Mouse (Mus musculus): ENCODE results near the gene Hydin. TPM values are rescaled to one million over a fixed set of nuclear protein-coding genes. Genes with fewer than 3 reads are reported as not detected.
"Not testable (repeated sequence)": the region's sequence is repeated elsewhere in the genome, so short reads cannot be mapped to it uniquely, and the experiment has no call there.

The Hydin gene
- polyA plus RNA-seq, 1 experiment, result not detected

- Histone ChIP-seq H3K9me3 (0 out of 2 replicates have a peak, but pooled peaks cover 9% of the 10 kb centered on the region), H3K36me3 (replicated peaks; ENCODE audit: low read length) (no peaks in the 10 kb centered on the region), H3K27me3 (replicated peaks) (no peaks in the 10 kb centered on the region), H3K4me1 (no peaks in the 10 kb centered on the region), H3K4me3 (replicated peaks) (no peak overlapping the region)
- TF ChIP-seq FLI1 (IDR thresholded peaks at IDR 0.05; ENCODE audit: low read length) (no peak), GATA1 (IDR thresholded peaks at IDR 0.05; ENCODE audit: borderline replicate concordance, low read length) (no peak)
These were observed 106.1 kb downstream of the Hydin start for GRCm38 (mm10) chr8:110372836-110373235.

DNA sequence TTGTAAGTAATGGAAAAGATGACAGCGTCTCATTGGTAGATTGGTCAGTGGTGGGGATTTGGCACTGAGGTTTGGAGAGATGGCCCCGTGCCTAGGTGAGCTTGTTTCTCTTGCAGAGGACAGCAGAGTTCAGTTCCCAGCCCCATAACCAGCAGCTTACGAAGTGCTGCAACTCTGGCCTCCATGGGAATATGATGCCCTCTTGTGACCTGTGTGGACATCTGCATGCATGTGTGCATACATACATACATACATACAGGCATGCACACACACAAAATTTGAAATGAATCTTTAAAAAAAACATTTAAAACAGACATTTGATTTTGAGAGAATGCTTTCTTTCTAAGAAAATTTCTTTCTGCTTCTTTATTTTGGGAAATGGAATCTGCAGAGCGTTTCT lies 106.9 kb downstream of the Hydin start:
- H3K36me3 ChIP-seq (replicated peaks; ENCODE audit: low read length), result no peaks in the 10 kb centered on the region
- H3K9me3 ChIP-seq, result 0 out of 2 replicates have a peak, but pooled peaks cover 7% of the 10 kb centered on the region
- no peaks in the 10 kb centered on the region for H3K27me3 ChIP-seq (replicated peaks)
- no peak overlapping the region for H3K4me3 ChIP-seq (replicated peaks)
- H3K4me1 ChIP-seq, result no peaks in the 10 kb centered on the region
- TF ChIP-seq GATA1 (IDR thresholded peaks at IDR 0.05; ENCODE audit: borderline replicate concordance, low read length) (no peak), FLI1 (IDR thresholded peaks at IDR 0.05; ENCODE audit: low read length) (no peak)

- Histone ChIP-seq H3K9me3 (no peaks in the 10 kb centered on the region), H3K4me3 (replicated peaks) (no peak overlapping the region), H3K36me3 (replicated peaks; ENCODE audit: low read length) (no peaks in the 10 kb centered on the region), H3K4me1 (no peaks in the 10 kb centered on the region), H3K27me3 (replicated peaks) (no peaks in the 10 kb centered on the region)
- TF ChIP-seq GATA1 (IDR thresholded peaks at IDR 0.05; ENCODE audit: borderline replicate concordance, low read length), result no peak
- no peak for TF ChIP-seq FLI1 (IDR thresholded peaks at IDR 0.05; ENCODE audit: low read length)
These were observed 116.0 kb downstream of the Hydin start for GRCm38 (mm10) chr8:110382751-110383150.

DNA sequence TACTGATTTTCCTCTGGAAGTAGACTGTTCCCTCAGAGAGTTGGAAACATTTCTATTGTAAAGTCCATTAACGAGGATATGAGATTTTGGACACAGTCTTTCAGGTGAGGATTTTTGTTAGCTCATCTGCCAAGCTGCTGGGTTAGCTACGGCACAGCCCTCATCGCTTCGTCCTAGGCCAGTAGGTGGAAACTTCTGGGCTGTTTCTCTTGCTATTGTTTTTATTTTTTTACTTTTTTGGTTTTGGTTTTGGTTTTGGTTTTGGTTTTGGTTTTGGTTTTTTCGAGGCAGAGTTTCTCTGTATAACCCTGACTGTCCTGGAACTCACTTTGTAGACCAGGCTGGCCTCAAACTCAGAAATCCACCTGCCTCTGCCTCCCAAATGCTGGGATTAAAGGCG lies 117.9 kb downstream of the Hydin start:
- H3K4me3 ChIP-seq (replicated peaks); H3K9me3 ChIP-seq; H3K4me1 ChIP-seq; H3K27me3 ChIP-seq (replicated peaks); H3K36me3 ChIP-seq (replicated peaks; ENCODE audit: low read length): not testable (repeated sequence)

DNA sequence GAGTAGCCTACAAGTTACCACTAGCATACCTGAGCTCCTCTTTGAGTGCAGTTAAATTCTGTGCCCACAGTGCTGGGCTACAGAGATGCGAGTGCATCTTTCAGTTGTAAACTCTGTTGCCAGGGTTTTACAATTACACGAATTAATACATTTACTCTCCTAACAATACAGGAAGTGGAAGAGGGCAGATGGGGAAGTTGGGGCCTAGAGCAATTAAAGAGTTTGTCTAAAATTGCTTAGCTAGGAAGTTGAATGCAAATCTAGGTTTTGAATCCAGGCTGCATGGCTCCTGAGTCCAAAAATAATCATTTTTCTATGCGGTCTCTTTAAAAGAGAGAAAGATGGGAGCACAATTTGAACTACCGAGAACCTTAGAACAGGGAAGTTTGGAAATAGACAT lies 128.9 kb downstream of the Hydin start:
- no peaks in the 10 kb centered on the region for H3K36me3 ChIP-seq (replicated peaks; ENCODE audit: low read length)
- no peak overlapping the region for H3K4me3 ChIP-seq (replicated peaks)
- TF ChIP-seq FLI1 (IDR thresholded peaks at IDR 0.05; ENCODE audit: low read length), result no peak
- TF ChIP-seq GATA1 (IDR thresholded peaks at IDR 0.05; ENCODE audit: borderline replicate concordance, low read length), result no peak

GRCm38 (mm10) chr8:110400536-110400935 lies 133.8 kb downstream of the Hydin start:
- Histone ChIP-seq H3K36me3 (replicated peaks; ENCODE audit: low read length) (no peaks in the 10 kb centered on the region), H3K4me3 (replicated peaks) (no peak overlapping the region)
- no peak for TF ChIP-seq GATA1 (IDR thresholded peaks at IDR 0.05; ENCODE audit: borderline replicate concordance, low read length)
- no peak for TF ChIP-seq FLI1 (IDR thresholded peaks at IDR 0.05; ENCODE audit: low read length)

More for the DNA sequence above, 128.9 kb downstream of the Hydin start:
- Histone ChIP-seq H3K9me3 (no peaks in the 10 kb centered on the region; the same call in 1 of the 2 replicates), H3K27me3 (replicated peaks) (peaks cover 2% of the 10 kb centered on the region), H3K4me1 (no peaks in the 10 kb centered on the region)

GRCm38 (mm10) chr8:110402311-110402710 lies 135.5 kb downstream of the Hydin start:
- Histone ChIP-seq H3K36me3 (replicated peaks; ENCODE audit: low read length) (no peaks in the 10 kb centered on the region), H3K4me3 (replicated peaks) (no peak overlapping the region), H3K27me3 (replicated peaks) (no peaks in the 10 kb centered on the region), H3K9me3 (no peaks in the 10 kb centered on the region; the same call in 1 of the 2 replicates), H3K4me1 (no peaks in the 10 kb centered on the region)
- no peak for TF ChIP-seq FLI1 (IDR thresholded peaks at IDR 0.05; ENCODE audit: low read length)
- TF ChIP-seq GATA1 (IDR thresholded peaks at IDR 0.05; ENCODE audit: borderline replicate concordance, low read length), result no peak

More at GRCm38 (mm10) chr8:110400536-110400935, 133.8 kb downstream of the Hydin start:
- Histone ChIP-seq H3K4me1 (no peaks in the 10 kb centered on the region), H3K9me3 (no peaks in the 10 kb centered on the region; the same call in 1 of the 2 replicates), H3K27me3 (replicated peaks) (peaks cover 2% of the 10 kb centered on the region)

- no peaks in the 10 kb centered on the region for H3K27me3 ChIP-seq (replicated peaks)
- no peak for TF ChIP-seq FLI1 (IDR thresholded peaks at IDR 0.05; ENCODE audit: low read length)
- TF ChIP-seq GATA1 (IDR thresholded peaks at IDR 0.05; ENCODE audit: borderline replicate concordance, low read length), result no peak
- H3K4me3 ChIP-seq (replicated peaks), result no peak overlapping the region
- no peaks in the 10 kb centered on the region for H3K4me1 ChIP-seq
- no peaks in the 10 kb centered on the region; the same call in 1 of the 2 replicates for H3K9me3 ChIP-seq
- no peaks in the 10 kb centered on the region for H3K36me3 ChIP-seq (replicated peaks; ENCODE audit: low read length)
These were observed 137.7 kb downstream of the Hydin start for GRCm38 (mm10) chr8:110404516-110404915.

- no peaks in the 10 kb centered on the region for H3K36me3 ChIP-seq (replicated peaks; ENCODE audit: low read length)
- TF ChIP-seq GATA1 (IDR thresholded peaks at IDR 0.05; ENCODE audit: borderline replicate concordance, low read length) (no peak), FLI1 (IDR thresholded peaks at IDR 0.05; ENCODE audit: low read length) (no peak)
- H3K9me3 ChIP-seq, result peaks cover 8% of the 10 kb centered on the region
- H3K4me3 ChIP-seq (replicated peaks), result no peak overlapping the region
- H3K4me1 ChIP-seq, result no peaks in the 10 kb centered on the region
- no peaks in the 10 kb centered on the region for H3K27me3 ChIP-seq (replicated peaks)
These were observed 148.3 kb downstream of the Hydin start for GRCm38 (mm10) chr8:110415121-110415520.

DNA sequence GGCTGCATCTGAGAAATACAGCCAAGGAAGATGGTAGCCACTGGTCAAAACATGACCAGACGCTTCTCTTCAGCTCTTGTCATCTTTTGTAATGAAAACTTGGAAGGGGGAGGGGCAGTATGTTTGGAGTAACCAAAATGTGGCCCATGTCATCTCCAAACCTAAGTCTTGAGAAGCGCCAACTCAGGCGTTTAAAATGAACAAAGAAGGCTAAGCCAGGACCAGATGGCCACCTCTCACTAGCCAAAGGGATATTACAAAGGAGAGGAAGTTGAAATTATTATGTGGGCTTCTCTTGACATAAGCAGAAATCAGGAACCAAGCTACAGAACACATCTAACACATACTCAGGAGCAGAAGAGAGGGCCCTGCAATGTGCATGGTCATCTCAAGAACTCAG lies 150.2 kb downstream of the Hydin start:
- TF ChIP-seq FLI1 (IDR thresholded peaks at IDR 0.05; ENCODE audit: low read length), result no peak
- no peak for TF ChIP-seq GATA1 (IDR thresholded peaks at IDR 0.05; ENCODE audit: borderline replicate concordance, low read length)
- H3K27me3 ChIP-seq (replicated peaks), result no peaks in the 10 kb centered on the region
- no peaks in the 10 kb centered on the region for H3K36me3 ChIP-seq (replicated peaks; ENCODE audit: low read length)
- peaks cover 8% of the 10 kb centered on the region for H3K9me3 ChIP-seq
- no peak overlapping the region for H3K4me3 ChIP-seq (replicated peaks)
- no peaks in the 10 kb centered on the region for H3K4me1 ChIP-seq

- no peaks in the 10 kb centered on the region for H3K36me3 ChIP-seq (replicated peaks; ENCODE audit: low read length)
- no peak for TF ChIP-seq FLI1 (IDR thresholded peaks at IDR 0.05; ENCODE audit: low read length)
- TF ChIP-seq GATA1 (IDR thresholded peaks at IDR 0.05; ENCODE audit: borderline replicate concordance, low read length), result no peak
- no peaks in the 10 kb centered on the region for H3K27me3 ChIP-seq (replicated peaks)
- no peak overlapping the region for H3K4me3 ChIP-seq (replicated peaks)
- peaks cover 12% of the 10 kb centered on the region for H3K9me3 ChIP-seq
- no peaks in the 10 kb centered on the region for H3K4me1 ChIP-seq
These were observed 151.0 kb downstream of the Hydin start for GRCm38 (mm10) chr8:110417801-110418200.
